Mouse (Mus musculus) embryonic fibroblast, embryonic 13.5 days (primary cell): ENCODE results near the gene Gm17359.

Source experiments
- CTCF ChIP-seq: IDR thresholded peaks from 2 replicates; pipeline ENCODE4 v1.5.1; 2011; ENCODE audit warnings: mild to moderate bottlenecking, control low read depth, low read length, moderate library complexity, borderline replicate concordance; ENCODE audit not compliant: insufficient read depth
- POLR2A ChIP-seq: IDR thresholded peaks from 2 replicates; pipeline ENCODE4 v1.6.1; 2011; ENCODE audit warnings: low read depth, mild to moderate bottlenecking, control low read depth, low read length, moderate library complexity

- TF ChIP-seq POLR2A (no peak), CTCF (no peak)
Observed at GRCm38 (mm10) chr3:79333051-79333450, 3.4 kb upstream of the Gm17359 start.
